Mouse (Mus musculus) intestine, postnatal 0 days (tissue): Measurements from ENCODE around the gene Lrrc61. TPM values are rescaled to one million over a fixed set of nuclear protein-coding genes. Genes with fewer than 3 reads are reported as not detected.

ENCODE experiments used
- ATAC-seq: fragments of 200-750 bp; cut with Nextera tagmentation; 2 replicates; pipeline ENCODE4 v1.8.0; 2017; ENCODE audit warnings: mild to moderate bottlenecking, moderate TSS enrichment, moderate library complexity
- H3K27ac ChIP-seq: fragments of 300-500 bp; sonication (generic); 2 replicates; pipeline ENCODE4 v1.5.1; 2014; ENCODE audit warnings: mild to moderate bottlenecking, low read depth, low read length, moderate library complexity
- H3K27me3 ChIP-seq: fragments of 300-500 bp; sonication (generic); replicated peaks from 2 replicates; pipeline ENCODE4 v1.6.1; 2014; ENCODE audit warnings: low read length, mixed read lengths; ENCODE audit not compliant: control insufficient read depth, insufficient read depth
- H3K36me3 ChIP-seq: fragments of 300-500 bp; sonication (generic); 2 replicates; pipeline ENCODE4 v1.6.1; 2014; ENCODE audit warnings: mild to moderate bottlenecking, moderate library complexity; ENCODE audit not compliant: control insufficient read depth, insufficient read depth
- H3K4me1 ChIP-seq: fragments of 300-500 bp; sonication (generic); replicated peaks from 2 replicates; pipeline ENCODE4 v1.6.1; 2014; ENCODE audit warnings: antibody characterized with exemption, low read length, mixed read lengths; ENCODE audit not compliant: control insufficient read depth, insufficient read depth
- H3K4me2 ChIP-seq: fragments of 300-500 bp; sonication (generic); replicated peaks from 2 replicates; pipeline ENCODE4 v1.6.1; 2014; ENCODE audit warnings: low read depth, mild to moderate bottlenecking, moderate library complexity
- H3K4me3 ChIP-seq: fragments of 300-500 bp; sonication (generic); 2 replicates; pipeline ENCODE4 v1.5.1; 2014; ENCODE audit warnings: low read depth, low read length
- H3K9ac ChIP-seq: fragments of 300-500 bp; sonication (generic); 2 replicates; pipeline ENCODE4 v1.6.1; 2014; ENCODE audit warnings: mild to moderate bottlenecking, low read depth, low read length
- H3K9me3 ChIP-seq: fragments of 300-500 bp; sonication (generic); 2 replicates; pipeline ENCODE4 v1.6.1; 2016; ENCODE audit warnings: mixed run types; ENCODE audit not compliant: control insufficient read depth
- CTCF ChIP-seq: sonication (generic); IDR thresholded peaks from 2 replicates; pipeline ENCODE4 v1.5.1; 2016; ENCODE audit warnings: low read depth, mild to moderate bottlenecking, control low read depth, antibody characterized with exemption, moderate library complexity
- WGBS: fragments of 180-500 bp; shearing (Covaris S2); extraction: QIAGEN DNeasy Blood & Tissue Kit; methylation state at CpG from one replicate; pipeline ENCODE4 v1.1.7; 2014; 5-methylcytosine and 5-hydroxymethylcytosine counted together
- polyA plus RNA-seq: library from polyadenylated mRNA; unstranded; fragments of >200 nt; fragmentation: Nextera tagmentation; extraction: Ambion mirVana; gene quantifications from 2 replicates; pipeline ENCODE4 v1.2.1, GENCODE M21; 2015

Lrrc61 gene
- polyA plus RNA-seq, 1 experiment from 2014 or later = 7.6 TPM

- Histone ChIP-seq H3K27ac (0 out of 2 replicates have a peak overlapping the region, but pooled peaks have one; percentile 46), H3K4me2 (0 out of 2 replicates have a peak overlapping the region, but pooled peaks have one; percentile 27), H3K36me3 (no peaks in the 10 kb centered on the region), H3K27me3 (no peaks in the 10 kb centered on the region), H3K9ac (no peak overlapping the region), H3K4me3 (no peak overlapping the region), H3K9me3 (no peaks in the 10 kb centered on the region), H3K4me1 (no peaks in the 10 kb centered on the region)
- TF ChIP-seq CTCF = no peak
- 33% methylated on average over 5 of the region's 5 CpGs for WGBS
- ATAC-seq = no peak
These were observed 24.6 kb downstream of the Lrrc61 start for GRCm38 (mm10) chr6:48579215-48579648.

- Histone ChIP-seq H3K4me3 (no peak overlapping the region), H3K27ac (no peak overlapping the region), H3K36me3 (no peaks in the 10 kb centered on the region), H3K9ac (no peak overlapping the region), H3K27me3 (no peaks in the 10 kb centered on the region), H3K4me2 (no peak overlapping the region), H3K4me1 (no peaks in the 10 kb centered on the region), H3K9me3 (no peaks in the 10 kb centered on the region)
- TF ChIP-seq CTCF = no peak
- WGBS = 26% methylated on average over 3 of the region's 3 CpGs
- no peak for ATAC-seq
These were observed 26.7 kb downstream of the Lrrc61 start for GRCm38 (mm10) chr6:48581257-48581656.

- ATAC-seq = no peak
- 77% methylated on average over 3 of the region's 3 CpGs for WGBS
- H3K4me3 ChIP-seq = no peak overlapping the region
These were observed 27.4 kb downstream of the Lrrc61 start for GRCm38 (mm10) chr6:48582037-48582436.

DNA sequence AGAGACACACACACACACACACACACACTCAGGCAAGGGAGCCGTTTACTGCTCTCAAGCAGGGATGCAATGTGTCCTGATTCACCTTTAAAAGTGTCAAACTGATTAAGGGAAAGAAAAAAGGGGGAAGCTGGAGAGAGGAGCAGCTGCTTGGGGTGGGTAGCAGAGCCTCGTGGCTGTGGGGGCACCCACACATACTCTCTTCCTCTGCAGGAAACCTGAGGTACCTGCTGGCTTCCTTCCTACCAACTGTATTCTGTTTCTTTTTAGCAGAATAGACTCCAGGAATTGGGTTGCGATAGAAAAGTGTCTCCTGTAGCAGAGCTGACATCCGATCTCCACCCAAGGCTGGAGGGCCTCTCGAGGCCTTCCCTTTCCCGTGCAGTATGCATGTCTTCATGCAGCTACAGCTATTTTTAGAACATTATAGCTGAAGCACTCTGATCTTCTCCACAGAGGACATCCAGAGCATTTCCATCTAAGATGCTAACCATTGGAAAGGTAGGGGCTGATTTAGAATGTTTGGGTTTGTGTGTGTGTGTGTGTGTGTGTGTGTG lies 34.7 kb downstream of the Lrrc61 start, which contains the start of gene Gm45021:
Gene Gm45021, plus strand, starts transcription at position 417 of the 557 bp plus-strand sequence.
- no peaks in the 10 kb centered on the region for H3K36me3 ChIP-seq
- no peak within 1 kb of the TSS for H3K9ac ChIP-seq
- H3K27ac ChIP-seq = no peak within 1 kb of the TSS
- no peak for TF ChIP-seq CTCF
- no peaks in the 10 kb centered on the region for H3K9me3 ChIP-seq
- no peak for ATAC-seq
- no peaks in the 10 kb centered on the region for H3K4me1 ChIP-seq
- H3K4me2 ChIP-seq = no peak within 1 kb of the TSS
- WGBS = 38% methylated on average over 6 of the region's 6 CpGs
- no peaks in the 10 kb centered on the region for H3K27me3 ChIP-seq
- H3K4me3 ChIP-seq = no peak within 1 kb of the TSS

More at GRCm38 (mm10) chr6:48582037-48582436, 27.4 kb downstream of the Lrrc61 start:
- no peaks in the 10 kb centered on the region for H3K27me3 ChIP-seq
- peak; percentile 85 for TF ChIP-seq CTCF
- no peak overlapping the region for H3K27ac ChIP-seq
- H3K9ac ChIP-seq = no peak overlapping the region
- no peaks in the 10 kb centered on the region for H3K9me3 ChIP-seq
- H3K4me2 ChIP-seq = no peak overlapping the region
- H3K36me3 ChIP-seq = no peaks in the 10 kb centered on the region
- H3K4me1 ChIP-seq = no peaks in the 10 kb centered on the region

DNA sequence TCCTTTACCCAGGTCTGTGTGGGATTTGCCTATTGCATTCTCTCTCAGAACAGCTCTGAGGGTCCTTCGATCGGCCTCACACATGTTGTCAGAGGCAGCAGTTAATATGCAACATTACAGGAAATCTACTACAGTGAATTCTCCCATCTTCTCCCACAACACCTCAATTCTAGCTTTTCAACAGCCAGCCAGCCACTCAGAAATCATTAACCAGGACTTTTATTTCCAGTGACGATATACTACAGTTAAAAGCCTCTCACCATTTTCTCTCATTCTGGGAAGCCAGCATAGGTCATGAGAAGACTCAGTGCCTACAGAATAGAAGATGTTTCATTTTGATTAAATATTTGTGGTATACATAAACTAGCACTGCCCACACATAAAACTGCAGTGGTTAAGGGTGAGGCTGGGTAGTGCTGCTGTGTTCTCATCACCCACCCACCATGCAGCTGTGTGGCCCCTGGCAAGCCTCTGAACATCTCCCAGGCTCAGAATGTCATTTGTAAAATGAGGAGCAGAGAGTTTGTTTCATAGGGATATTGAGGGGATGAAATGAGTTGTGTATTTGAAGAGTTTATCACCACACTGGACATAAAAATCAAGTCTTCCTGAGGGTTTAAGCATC lies 36.7 kb downstream of the Lrrc61 start:
- H3K36me3 ChIP-seq = peaks cover 8% of the 10 kb centered on the region; the same call in 1 of the 2 replicates
- no peak for ATAC-seq
- no peak overlapping the region for H3K27ac ChIP-seq
- H3K9ac ChIP-seq = no peak overlapping the region
- no peaks in the 10 kb centered on the region for H3K9me3 ChIP-seq
- 0 out of 2 replicates have a peak, but pooled peaks cover 3% of the 10 kb centered on the region for H3K4me1 ChIP-seq
- no peak overlapping the region for H3K4me2 ChIP-seq
- no peaks in the 10 kb centered on the region for H3K27me3 ChIP-seq
- 69% methylated on average over 3 of the region's 3 CpGs for WGBS
- no peak overlapping the region for H3K4me3 ChIP-seq
- no peak for TF ChIP-seq CTCF

DNA sequence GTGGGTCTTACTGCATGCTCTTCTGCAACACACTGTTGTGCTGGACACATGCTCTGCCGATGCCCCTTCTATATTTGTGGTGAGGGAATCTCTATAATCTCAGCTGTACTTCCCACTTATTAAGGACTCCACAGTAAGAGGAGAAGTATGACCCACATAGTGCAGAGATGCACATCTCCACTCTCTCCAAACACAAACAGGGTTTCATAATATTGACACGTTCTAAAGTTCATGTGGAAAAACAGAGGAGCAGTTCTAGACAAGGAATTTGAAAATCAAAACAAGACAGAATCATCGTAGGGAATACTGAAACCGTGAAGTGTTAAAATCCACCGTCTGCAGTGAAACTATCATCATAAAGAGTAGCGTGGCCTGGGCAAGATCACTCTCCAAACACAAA lies 37.3 kb downstream of the Lrrc61 start:
- Histone ChIP-seq H3K4me2 (no peak overlapping the region), H3K4me1 (0 out of 2 replicates have a peak, but pooled peaks cover 3% of the 10 kb centered on the region), H3K27ac (no peak overlapping the region), H3K9me3 (no peaks in the 10 kb centered on the region), H3K27me3 (no peaks in the 10 kb centered on the region), H3K36me3 (peaks cover 13% of the 10 kb centered on the region; the same call in 1 of the 2 replicates), H3K9ac (no peak overlapping the region), H3K4me3 (no peak overlapping the region)
- TF ChIP-seq CTCF = no peak
- 82% methylated on average over 6 of the region's 6 CpGs for WGBS
- ATAC-seq = no peak
